Mouse (Mus musculus) forebrain, embryonic 12.5 days (tissue): Measurements from ENCODE around the gene Rab11b. TPM values are rescaled to one million over a fixed set of nuclear protein-coding genes. Genes with fewer than 3 reads are reported as not detected.

Experiments
- ATAC-seq: fragments of 200-750 bp; cut with Nextera tagmentation; 2 replicates; pipeline ENCODE4 v1.8.0; 2017; ENCODE audit warnings: moderate TSS enrichment; ENCODE audit not compliant: low FRiP score
- H3K27ac ChIP-seq: fragments of 300-500 bp; sonication (generic); 2 replicates; pipeline ENCODE4 v1.5.1; 2016; ENCODE audit warnings: mild to moderate bottlenecking
- H3K27me3 ChIP-seq: fragments of 300-500 bp; sonication (generic); 2 replicates; pipeline ENCODE4 v1.6.1; 2016; ENCODE audit warnings: mild to moderate bottlenecking
- H3K36me3 ChIP-seq: fragments of 300-500 bp; sonication (generic); replicated peaks from 2 replicates; pipeline ENCODE4 v1.6.1; 2016; ENCODE audit warnings: mild to moderate bottlenecking
- H3K4me1 ChIP-seq: fragments of 300-500 bp; sonication (generic); 2 replicates; pipeline ENCODE4 v1.6.1; 2016
- H3K4me2 ChIP-seq: fragments of 300-500 bp; sonication (generic); 2 replicates; pipeline ENCODE4 v1.6.1; 2016; ENCODE audit warnings: mild to moderate bottlenecking, moderate library complexity
- H3K4me3 ChIP-seq: fragments of 300-500 bp; sonication (generic); replicated peaks from 2 replicates; pipeline ENCODE4 v1.5.1; 2016; ENCODE audit warnings: mild to moderate bottlenecking
- H3K9ac ChIP-seq: fragments of 300-500 bp; sonication (generic); 2 replicates; pipeline ENCODE4 v1.6.1; 2016; ENCODE audit warnings: mild to moderate bottlenecking
- H3K9me3 ChIP-seq: fragments of 300-500 bp; sonication (generic); 2 replicates; pipeline ENCODE4 v1.6.1; 2016
- WGBS: fragments of 180-500 bp; shearing (Covaris S2); methylation state at CpG from one replicate; pipeline ENCODE4 v1.1.7; 2016; 5-methylcytosine and 5-hydroxymethylcytosine counted together
- polyA plus RNA-seq: library from polyadenylated mRNA; unstranded; fragments of >200 nt; fragmentation: Nextera tagmentation; extraction: Ambion mirVana; gene quantifications from 2 replicates; pipeline ENCODE4 v1.2.1, GENCODE M21; 2016

Rab11b gene
- polyA plus RNA-seq, 1 experiment from 2014 or later = 388 TPM

DNA sequence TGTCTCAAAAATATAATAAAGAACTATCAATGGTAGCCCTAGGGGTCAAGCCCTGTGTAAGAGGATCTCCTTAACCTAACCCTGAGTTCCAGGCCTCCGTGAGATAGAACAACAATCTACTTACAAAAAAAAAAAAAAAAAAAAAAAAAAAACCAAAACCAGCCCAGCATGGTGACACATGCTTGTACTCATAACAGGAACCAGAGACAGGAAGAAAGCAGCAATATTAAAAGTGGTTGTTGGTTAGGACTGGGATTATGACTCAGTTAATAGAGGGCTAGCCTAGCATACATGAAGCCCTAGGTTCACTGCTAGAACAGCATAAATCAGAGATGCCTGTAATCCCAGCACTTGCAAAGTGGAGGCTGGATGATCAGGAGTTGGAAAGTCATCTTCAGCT is 58.2 kb downstream of the Rab11b start:
- 95% methylated on average over 1 of the region's 1 CpGs for WGBS
- Histone ChIP-seq H3K27me3 (no peaks in the 10 kb centered on the region), H3K4me2 (no peak overlapping the region), H3K4me1 (no peaks in the 10 kb centered on the region), H3K27ac (no peak overlapping the region), H3K9me3 (no peaks in the 10 kb centered on the region), H3K36me3 (peaks cover 45% of the 10 kb centered on the region), H3K4me3 (no peak overlapping the region), H3K9ac (no peak overlapping the region)
- no peak for ATAC-seq

- no peak for ATAC-seq
- no peaks in the 10 kb centered on the region for H3K27me3 ChIP-seq
- H3K9me3 ChIP-seq = no peaks in the 10 kb centered on the region
- H3K4me1 ChIP-seq = no peaks in the 10 kb centered on the region
- no peak overlapping the region for H3K9ac ChIP-seq
- no peak overlapping the region for H3K4me3 ChIP-seq
- 90% methylated on average over 1 of the region's 1 CpGs for WGBS
- H3K4me2 ChIP-seq = no peak overlapping the region
- H3K36me3 ChIP-seq = peaks cover 52% of the 10 kb centered on the region
- no peak overlapping the region for H3K27ac ChIP-seq
Observed at GRCm38 (mm10) chr17:33695471-33695870, 64.9 kb downstream of the Rab11b start.

Other genes with a start within 250 kb of the Rab11b start
- gene Adamts10, start 236.3 kb downstream of the Rab11b start, polyA plus RNA-seq = 52.1 and 53.2 TPM in 2 replicates
- 1.7 and 1.8 TPM in 2 replicates for gene Myo1f, start 204.8 kb downstream of the Rab11b start, polyA plus RNA-seq
- gene Zfp414, start 131.4 kb downstream of the Rab11b start, polyA plus RNA-seq = 50.6 and 52.7 TPM in 2 replicates
- 0.72 and 0.95 TPM in 2 replicates for gene Pram1, start 122.5 kb downstream of the Rab11b start, polyA plus RNA-seq
- 490 and 547 TPM in 2 replicates for gene Hnrnpm, start 73.7 kb downstream of the Rab11b start, polyA plus RNA-seq
- gene March2, start 41.9 kb downstream of the Rab11b start, polyA plus RNA-seq = 42.4 and 48.7 TPM in 2 replicates
- gene Angptl4, start 21.3 kb upstream of the Rab11b start, polyA plus RNA-seq = 11.4 and 13.3 TPM in 2 replicates
- gene Kank3, start 50.0 kb upstream of the Rab11b start, polyA plus RNA-seq = 27.3 and 27.8 TPM in 2 replicates
- 686 and 713 TPM in 2 replicates for gene Rps28, start 64.0 kb upstream of the Rab11b start, polyA plus RNA-seq
- gene Ndufa7, start 64.0 kb upstream of the Rab11b start, polyA plus RNA-seq = 371 and 397 TPM in 2 replicates
- 54.7 and 55.1 TPM in 2 replicates for gene Cd320, start 82.6 kb upstream of the Rab11b start, polyA plus RNA-seq
- not detected in 2 replicates for gene Gm7029, start 113.3 kb upstream of the Rab11b start, polyA plus RNA-seq
- gene Kifc1, start 130.1 kb upstream of the Rab11b start, polyA plus RNA-seq = 5.4 and 7.4 TPM in 2 replicates
- gene Platr17, start 144.6 kb upstream of the Rab11b start, polyA plus RNA-seq = not detected in 2 replicates
- gene Daxx, start 148.9 kb upstream of the Rab11b start, polyA plus RNA-seq = 67.9 and 68.2 TPM in 2 replicates
- gene Tapbp, start 155.4 kb upstream of the Rab11b start, polyA plus RNA-seq = 16.1 and 19.5 TPM in 2 replicates
- 23.1 and 23.5 TPM in 2 replicates for gene Zbtb22, start 155.4 kb upstream of the Rab11b start, polyA plus RNA-seq
- 53.7 and 55.9 TPM in 2 replicates for gene Rgl2, start 169.0 kb upstream of the Rab11b start, polyA plus RNA-seq
- gene Pfdn6, start 179.8 kb upstream of the Rab11b start, polyA plus RNA-seq = 198 and 201 TPM in 2 replicates
- 40.1 and 41.9 TPM in 2 replicates for gene Wdr46, start 180.1 kb upstream of the Rab11b start, polyA plus RNA-seq
- gene B3galt4, start 191.0 kb upstream of the Rab11b start, polyA plus RNA-seq = 5.0 and 7.1 TPM in 2 replicates
- 58.4 and 63.5 TPM in 2 replicates for gene Vps52, start 195.3 kb upstream of the Rab11b start, polyA plus RNA-seq
- gene Rps18, start 195.5 kb upstream of the Rab11b start, polyA plus RNA-seq = 934 and 1,034 TPM in 2 replicates
- gene H2-K1, start 239.8 kb upstream of the Rab11b start, polyA plus RNA-seq = 23.3 and 28.2 TPM in 2 replicates